Mouse (Mus musculus) lung, postnatal 10 days (tissue): Measurements from ENCODE around the gene Ppm1d.

ENCODE experiments used
- DNase-seq: peaks from one replicate; pipeline ENCODE4 v3.0.0; 2021

Gene Ppm1d

DNA sequence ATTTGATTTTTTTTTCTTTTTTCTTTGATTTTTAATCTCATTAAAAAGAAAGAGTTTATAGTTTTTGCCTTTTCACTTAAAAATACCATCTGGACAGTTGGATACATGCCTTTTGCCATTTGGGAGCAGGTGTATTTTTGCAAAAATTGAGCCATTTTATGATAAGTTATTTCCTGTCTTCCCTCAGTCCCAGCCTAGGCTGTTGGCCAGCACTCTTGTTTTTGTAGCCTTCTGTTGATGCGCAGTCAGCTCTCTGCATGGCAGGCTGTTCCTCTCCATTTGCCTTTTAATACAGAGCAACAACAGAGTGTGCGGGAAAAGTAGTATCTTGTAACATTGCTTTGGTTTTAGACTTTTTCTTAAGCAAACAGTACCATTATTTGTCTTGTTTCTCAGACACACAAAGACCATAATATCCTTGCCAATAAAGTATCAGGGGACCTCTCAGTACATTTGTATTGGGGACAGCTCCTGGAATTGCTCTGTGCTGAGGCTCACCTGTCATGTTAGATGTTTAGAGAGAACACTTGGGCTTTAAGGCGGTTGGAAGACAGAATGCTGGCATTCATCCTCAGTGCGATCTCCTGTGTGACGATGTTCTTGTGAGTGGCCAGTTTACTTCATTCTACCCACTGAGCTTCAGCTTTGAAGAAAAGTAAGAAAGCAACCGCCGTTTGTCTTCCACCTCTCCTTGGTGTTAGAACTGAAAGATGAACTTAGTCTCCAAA is 18.3 kb downstream of the Ppm1d start:
- DNase-seq, result peak; percentile 15

DNA sequence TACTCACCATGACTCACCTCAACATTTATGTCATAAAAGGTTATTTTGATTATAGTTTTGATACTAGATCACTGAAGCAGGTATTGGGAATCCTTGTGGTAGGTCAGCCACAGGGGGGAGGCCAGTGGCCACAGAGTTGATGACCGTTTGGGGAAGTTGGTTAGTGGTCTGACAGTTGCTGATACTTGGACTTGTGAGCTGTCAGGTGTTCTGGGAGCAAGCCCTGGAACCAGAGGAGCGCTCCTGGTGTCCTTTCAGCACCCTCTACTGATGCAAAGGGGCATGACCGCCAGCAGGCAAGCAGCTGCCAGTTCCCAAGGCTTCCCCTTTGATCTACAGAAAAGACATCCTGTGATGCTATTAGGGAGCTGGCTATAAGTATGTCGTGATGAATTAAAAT is 23.7 kb downstream of the Ppm1d start:
- DNase-seq, result peak; percentile 63

DNA sequence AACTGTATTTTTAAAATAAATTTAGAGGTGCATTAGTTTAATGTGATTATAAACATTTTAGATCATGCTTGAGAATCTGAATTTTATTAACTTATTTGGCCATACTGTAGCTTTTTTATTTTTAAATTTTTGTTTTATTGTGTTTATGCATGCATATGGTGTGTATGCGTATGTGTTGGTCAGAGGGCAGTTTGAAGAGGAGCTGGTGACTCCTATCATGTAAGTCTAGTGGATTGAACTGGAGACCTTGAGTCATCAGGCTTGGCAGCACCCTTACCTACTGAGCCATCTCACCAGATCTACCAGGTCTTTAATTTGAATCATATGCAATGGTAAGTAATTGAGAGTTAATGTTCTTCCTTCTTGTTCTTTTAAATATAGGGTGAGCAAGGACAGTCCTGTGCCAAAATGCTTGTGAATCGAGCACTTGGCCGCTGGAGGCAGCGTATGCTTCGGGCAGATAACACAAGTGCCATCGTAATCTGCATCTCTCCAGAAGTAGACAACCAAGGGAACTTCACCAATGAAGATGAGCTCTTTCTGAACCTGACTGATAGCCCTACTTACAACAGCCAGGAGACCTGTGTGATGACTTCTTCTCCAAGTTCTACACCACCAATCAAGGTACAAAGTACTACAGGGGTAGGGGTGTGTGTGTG is 28.3 kb downstream of the Ppm1d start:
- DNase-seq, result no peak

DNA sequence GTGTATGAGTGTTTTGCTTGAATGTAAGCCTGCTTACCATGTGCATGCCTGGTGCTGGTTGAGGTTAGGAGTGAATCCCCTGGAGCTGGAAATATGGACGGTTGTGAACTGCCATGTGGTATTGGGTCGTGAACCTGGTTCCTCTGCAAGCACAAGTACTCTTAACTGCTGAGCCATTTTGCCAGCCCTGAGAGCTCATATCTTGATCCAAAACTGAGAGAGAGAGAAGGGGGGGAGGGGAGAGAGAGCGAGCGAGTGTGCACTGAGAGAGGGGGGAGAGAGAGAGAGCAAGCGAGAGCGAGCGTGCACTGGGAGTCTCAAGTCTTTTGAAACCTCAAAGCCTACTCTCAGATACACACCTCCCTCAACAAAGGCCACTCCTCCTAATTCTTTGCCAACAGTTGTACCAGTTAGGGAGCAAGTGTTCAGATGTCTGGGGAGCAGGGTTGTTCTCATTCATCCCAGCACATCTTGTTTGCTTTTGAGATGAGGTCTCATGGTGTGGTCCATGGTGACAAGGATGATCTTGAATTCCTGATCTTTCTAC is 29.1 kb downstream of the Ppm1d start:
- no peak for DNase-seq

DNA sequence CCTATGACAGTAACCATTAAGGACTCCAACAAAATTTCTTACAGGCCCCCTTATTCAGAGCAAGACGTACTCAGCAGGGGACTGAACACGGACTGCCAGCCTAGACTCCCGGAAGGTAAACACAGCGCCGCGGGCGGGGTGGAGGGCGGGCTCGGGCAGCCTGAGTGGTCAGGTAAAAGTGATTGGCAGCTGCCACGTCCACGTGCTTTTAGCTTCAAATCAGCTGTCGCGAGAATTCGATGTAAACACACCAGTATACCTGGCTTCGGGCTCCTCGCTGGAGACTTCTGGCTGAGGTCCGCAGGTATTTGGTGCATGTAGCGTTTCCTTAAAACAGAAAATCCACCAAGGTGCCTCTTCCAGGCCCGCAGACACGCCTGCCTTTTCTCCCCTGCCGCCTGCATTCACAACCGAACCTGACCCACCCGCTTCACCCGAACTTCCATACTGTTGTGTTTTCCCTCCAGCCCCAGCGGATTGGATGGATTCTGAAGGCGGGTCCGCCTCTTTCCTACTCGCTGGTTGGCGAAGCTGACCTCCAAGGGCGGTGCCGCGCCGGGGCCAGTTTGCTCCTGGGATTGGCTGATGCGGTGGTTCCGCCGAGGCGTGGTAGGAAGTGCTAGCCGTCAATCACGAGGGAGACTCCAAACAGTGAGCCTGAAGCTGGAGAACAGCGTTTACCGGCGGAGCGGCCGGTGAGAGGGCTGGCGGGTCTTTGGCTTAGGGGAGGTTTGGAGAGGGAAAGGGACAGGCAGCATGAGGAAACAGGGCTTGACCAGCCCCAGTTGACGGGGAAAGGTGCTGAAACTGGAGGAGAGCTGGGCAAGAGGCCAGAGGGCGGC is 41.7 kb downstream of the Ppm1d start, which contains the start of gene Bcas3:
TSS of gene Bcas3 (plus strand) at position 629 of the 842 bp plus-strand sequence.
- DNase-seq, result peak; percentile 99

DNA sequence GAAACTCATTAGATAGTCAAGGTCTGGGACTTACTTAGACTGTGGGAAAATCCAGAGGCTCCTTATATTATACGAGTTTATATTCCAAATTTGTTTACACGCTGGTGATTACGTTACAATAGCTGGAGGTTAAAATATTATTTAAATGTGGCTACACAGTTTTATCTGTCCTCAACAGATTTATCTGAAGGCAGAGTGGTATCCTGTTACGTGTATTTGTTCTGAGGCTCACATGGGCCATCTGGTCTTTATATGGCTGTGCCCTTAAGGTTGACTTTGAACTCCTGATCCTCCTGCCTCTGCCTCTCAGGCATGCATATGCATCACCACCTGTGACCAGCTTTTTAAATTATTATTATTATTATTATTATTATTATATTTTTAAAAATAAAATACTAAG is 42.8 kb downstream of the Ppm1d start:
- no peak for DNase-seq

DNA sequence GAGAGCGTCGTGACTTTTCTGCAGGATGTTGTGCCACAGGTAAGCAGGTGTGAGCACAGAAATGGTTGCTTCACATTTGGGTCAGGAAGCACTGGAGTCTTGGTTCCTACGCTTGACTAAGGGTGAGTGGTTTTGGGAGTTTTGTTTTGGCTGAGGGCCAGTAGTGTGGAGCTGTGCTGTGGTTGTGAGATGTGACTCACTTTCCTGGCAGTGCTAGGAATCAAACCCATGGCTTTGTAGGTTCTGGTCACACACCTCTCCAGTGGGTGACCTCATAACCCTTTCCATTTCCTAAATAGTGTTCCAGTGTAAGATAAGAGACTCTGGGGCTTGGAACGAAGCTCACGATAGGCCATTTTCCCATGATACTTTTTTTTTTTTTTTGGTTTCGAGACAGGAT is 48.6 kb downstream of the Ppm1d start:
- no peak for DNase-seq

DNA sequence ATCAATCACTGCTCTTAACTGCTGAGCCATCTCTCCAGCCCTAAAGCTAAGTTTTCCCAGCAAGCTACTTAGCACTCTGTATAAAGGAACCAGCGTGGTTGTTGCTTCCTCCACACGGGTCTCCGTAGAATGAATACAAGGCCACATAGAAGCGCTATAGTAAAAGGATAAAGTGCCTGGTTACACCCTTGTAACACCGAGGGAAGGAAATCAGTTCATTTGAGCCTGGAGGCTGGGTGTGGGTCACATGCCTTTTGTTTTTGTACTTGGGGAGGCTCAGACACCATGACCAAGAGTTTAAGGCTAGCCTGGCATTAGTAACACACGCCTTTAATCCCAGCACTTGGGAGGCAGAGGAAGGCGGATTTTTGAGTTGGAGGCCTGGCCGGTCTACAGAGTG is 50.6 kb downstream of the Ppm1d start:
- DNase-seq, result no peak

DNA sequence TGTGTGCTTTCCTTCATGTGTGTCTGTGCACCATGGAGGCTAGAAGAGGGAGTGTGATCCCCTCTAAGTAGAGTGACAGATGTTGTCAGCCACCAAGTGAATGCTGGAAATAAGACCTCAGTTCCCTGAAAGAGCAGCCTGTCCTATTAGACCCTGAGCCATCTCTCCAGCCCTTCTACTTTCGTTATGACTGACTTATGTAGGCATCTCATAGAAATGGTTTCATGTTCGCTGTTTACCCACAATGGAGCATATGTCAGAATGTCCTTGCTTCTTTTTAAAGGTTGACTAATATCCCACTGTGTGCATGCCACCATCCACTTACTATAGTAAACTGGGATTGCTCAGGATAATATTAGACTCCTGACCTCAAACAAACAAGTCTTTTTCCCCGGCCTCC is 55.1 kb downstream of the Ppm1d start:
- no peak for DNase-seq

DNA sequence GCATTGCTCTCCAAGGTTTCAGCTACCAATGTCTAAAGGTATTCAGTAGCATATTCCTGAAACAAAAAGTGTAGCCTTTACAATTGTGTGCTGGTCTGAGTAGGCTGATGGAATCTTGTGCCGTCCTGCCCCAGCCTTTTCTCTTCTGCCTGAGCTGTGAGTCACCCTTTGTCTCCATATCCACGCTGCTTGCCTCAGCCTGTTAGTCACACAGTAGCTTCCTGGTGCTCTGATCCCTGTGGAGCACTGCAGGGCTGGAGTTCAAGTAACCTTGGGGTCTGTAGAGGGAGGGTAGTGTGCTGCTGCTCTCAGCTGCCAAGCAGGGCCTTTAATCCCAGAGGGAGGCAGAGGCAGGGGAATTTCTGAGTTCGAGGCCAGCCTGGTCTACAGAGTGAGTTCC is 56.8 kb downstream of the Ppm1d start:
- DNase-seq, result no peak

DNA sequence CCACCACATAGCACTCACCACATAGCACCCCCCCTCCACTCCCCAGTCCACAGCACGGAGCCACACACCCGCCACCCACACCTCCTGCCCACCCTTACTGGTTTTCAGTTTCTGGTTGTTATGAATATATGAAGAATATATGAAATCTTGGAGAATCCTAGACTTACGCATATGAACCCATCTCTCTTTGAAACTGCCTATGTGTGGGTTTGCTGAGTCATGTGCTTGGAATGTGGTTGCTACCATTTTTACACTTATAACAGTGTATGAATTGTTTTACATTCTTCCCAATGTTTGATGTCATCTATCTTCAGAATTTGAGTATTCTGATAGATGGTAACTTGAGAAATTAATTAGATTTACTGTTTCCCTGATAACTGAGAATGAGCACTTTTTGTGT is 68.0 kb downstream of the Ppm1d start:
- DNase-seq, result no peak

DNA sequence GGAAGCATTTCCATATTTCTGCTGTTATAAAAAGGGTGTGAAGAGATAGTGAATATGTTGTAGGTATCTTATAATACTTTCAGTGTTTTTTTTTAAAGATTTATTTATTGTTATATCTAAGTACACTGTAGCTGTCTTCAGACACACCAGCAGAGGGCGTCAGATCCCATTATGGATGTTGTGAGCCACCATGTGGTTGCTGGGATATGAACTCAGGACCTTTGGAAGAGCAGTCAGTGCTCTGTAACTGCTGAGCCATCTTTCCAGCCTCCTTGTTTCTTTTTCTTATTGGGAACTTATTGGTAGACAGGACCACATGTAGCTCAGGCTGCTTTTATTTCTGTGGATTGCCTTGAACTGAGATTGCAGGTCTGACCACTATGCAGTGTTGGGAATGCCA is 69.0 kb downstream of the Ppm1d start:
- no peak for DNase-seq

DNA sequence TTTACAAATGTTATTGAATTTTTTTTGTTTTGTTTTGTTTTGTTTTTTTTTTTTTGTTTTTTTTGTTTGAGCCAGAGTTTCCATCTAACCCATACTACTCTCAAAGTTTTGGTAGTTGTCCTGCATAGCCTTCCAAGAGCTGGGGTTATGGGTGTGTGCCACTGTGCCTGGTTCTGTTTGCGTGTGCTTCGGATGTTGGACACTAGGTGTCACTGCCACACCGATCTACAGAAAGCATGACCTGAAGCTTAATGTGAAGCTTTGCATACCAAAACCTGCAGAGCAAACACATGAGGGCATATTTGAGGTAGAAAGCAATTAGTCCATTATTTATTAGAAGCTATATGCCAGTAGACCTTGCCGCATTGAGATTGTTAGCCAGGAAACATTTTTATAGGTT is 71.0 kb downstream of the Ppm1d start:
- DNase-seq, result peak; percentile 87

DNA sequence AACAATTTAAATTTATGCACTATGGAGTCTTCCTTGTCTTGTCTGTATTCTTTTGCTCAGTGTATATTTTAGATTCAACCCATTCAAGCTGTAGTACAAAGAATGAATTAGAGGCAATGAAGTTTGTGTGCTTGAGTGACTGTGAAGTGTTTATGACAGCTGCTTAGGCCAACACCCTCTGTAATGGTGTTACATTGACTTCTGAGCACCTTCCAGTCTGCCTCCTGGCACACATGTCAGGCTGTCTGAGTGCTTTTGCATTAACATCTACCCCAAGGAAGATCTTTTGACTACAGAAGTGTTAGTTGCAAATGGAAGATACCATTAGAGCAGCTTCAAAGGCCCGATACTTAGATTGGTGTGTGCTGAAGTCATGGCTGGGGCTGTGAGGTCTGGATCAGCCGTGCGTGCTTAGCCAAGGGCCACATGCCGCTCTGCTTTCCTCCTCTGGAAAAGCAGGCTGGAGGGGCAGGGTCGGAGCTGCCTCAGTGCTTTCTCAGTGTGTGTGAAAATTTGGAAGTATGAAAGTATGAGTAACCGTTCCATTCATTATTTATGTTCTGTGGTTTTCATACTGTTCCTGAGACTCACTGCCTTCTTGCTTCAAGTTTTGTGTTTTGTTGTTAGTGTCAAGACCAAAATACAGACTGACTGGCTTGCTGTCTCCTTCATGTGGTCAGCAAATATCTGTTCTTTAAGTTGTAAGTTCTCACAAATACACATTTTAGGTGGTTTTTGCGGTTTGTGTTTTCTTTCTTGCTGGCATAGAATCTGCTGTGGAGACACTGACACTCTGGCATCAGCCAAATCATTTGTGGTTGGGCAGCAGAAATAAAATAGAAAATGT is 73.2 kb downstream of the Ppm1d start:
- peak; percentile 72 for DNase-seq

DNA sequence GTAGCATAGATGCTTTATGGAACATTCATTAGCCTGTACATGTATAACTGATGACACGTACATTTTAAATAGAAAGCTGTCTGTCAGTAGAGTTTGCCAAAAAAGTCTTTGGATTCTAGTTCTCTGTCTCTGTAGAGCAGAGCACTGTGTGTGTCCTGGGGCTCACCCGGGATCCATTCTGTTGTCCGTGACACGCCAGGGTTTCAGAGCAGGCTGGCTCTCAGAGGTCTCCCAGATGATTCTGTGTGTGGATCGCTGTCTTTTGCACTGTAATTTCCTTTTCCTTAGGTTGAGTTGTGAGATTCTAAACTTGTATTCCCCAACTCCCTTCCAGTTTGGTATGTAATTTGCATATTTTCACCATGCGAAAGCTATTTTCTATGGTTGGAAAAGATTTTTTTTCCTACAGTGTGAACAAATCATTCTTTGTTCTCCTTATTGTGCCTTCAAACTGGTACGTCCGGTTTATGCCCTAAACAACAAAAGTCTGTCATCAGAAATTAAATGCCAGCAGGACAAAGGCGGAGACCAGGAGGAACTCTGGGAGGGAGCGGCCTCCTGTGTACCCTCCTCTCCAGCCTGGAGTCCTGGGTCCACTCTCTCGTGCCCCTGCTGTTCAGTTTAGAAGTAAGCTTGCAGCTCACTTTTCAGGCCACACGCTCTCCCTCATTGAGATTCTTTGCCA is 81.3 kb downstream of the Ppm1d start:
- DNase-seq, result peak; percentile 80

DNA sequence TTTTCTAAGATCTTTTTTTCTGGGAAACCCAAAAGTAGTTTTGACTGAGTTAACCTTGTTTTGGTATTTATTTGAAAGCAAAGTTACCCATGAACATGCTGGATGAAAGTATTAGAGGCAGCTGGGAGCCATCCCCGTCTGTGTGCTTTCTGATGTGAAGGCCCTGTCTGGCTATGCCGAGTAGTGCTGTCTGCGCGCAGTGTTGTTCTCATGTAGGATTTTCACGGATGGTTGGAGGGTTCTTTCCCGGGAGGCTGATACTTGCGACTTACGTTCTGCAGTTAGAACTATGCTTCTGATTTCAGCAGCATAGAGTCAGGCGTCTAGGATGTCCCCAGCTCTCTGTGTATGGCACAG is 81.8 kb downstream of the Ppm1d start:
- peak; percentile 37 for DNase-seq

DNA sequence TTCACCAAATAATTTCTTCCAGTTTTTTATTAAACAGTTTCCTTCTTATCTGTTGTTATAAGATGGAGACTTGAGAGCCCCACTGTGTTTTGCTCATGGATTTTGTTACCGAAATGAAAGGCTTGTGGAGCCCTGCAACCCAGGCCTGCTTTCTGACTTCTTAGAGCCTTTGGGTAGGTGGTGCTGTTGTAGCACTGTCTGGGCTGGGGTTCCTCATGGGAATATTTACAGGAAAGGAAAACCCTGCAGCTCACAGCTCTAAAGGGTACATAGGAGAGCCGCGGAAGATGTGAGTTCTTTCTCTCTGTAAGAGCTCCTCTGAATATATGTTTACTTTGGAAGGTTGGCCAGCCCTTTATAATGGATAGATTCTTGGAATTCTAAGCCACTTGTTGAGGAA is 82.9 kb downstream of the Ppm1d start:
- DNase-seq, result peak; percentile 65

DNA sequence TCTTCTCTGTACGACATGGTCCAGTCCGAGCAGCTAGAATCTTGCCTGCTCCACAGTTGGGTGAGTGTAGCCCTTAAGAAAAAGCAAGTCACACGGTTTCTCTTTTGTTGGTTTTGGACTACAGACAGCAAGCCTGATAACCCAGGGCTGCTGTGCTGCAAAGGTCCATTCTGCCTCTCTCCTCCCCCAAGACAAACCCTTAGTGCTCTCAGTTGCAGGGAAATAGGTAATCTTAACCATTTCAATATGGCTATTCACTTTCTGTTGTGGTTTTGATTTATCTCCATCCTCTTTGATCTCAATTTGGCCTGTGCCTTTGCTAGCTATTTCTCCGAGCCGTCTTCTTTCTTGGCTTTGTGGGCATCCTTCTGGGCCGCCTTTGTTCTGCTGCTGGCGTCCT is 84.3 kb downstream of the Ppm1d start:
- no peak for DNase-seq
